ENCODE assay signal across 8 mouse cellular contexts in the genomic region with DNA sequence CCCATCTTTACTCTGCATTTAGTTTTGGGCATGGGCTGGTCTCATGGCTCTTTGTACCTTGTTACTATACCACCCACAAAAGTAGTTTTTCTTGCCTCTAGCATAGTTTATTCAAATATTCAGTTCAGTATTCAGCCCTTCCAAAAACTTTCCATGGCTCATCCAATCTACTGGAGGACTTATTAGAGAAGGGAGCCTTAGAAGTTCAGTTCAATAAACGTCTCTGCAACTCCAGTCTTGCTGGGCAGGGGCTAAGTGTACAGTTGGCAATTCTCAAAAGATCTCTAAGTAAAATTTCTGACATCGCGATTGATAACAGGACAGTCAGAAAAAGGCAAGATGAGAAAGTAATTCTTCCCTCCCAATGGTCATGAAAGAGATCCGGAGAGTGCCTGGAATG. TPM values are rescaled to one million over a fixed set of nuclear protein-coding genes. Genes with fewer than 3 reads are reported as not detected.
A peak's percentile ranks its signal among the peaks of the same experiment; 100 is the strongest.
DNase-seq lines count a peak whose midpoint lies in the region; ATAC-seq and TF ChIP-seq lines count a peak whose summit lies in the region.

No protein-coding gene starts in this region.

- peaks cover 75% of the 10 kb centered on the region for H3K27me3 ChIP-seq in heart, embryonic 10.5 days (ENCODE audit: insufficient read depth, poor library complexity, severe bottlenecking)
- no peaks in the 10 kb centered on the region for H3K27me3 ChIP-seq in G1E (ENCODE audit: insufficient read depth, low read length)
- H3K27me3 ChIP-seq in forebrain, postnatal 0 days (ENCODE audit: insufficient read depth, low read length), result peaks cover 11% of the 10 kb centered on the region
- H3K27me3 ChIP-seq in liver, embryonic 14.5 days (ENCODE audit: control insufficient read depth, insufficient read depth, low read length), result peaks cover 57% of the 10 kb centered on the region

- peak overlapping the region; percentile 61 for H3K4me3 ChIP-seq in heart, embryonic 10.5 days
- peak overlapping the region; percentile 65; the same call in 1 of the 2 replicates for H3K4me3 ChIP-seq in G1E (ENCODE audit: low read depth, low read length)
- peak overlapping the region; percentile 25 for H3K4me3 ChIP-seq in forebrain, postnatal 0 days (ENCODE audit: low read depth, low read length)
- H3K4me3 ChIP-seq in liver, embryonic 14.5 days (ENCODE audit: insufficient read depth in 1 of 2, low read depth in 2 of 2, low read length in 2 of 2), result peak overlapping the region in 1 of 2 experiments; percentile 35; a peak in 2 of 4 replicates

- no peaks in the 10 kb centered on the region for H3K9me3 ChIP-seq in heart, embryonic 10.5 days
- no peaks in the 10 kb centered on the region for H3K9me3 ChIP-seq in G1E (replicated peaks)
- H3K9me3 ChIP-seq in forebrain, postnatal 0 days (ENCODE audit: low read length), result no peaks in the 10 kb centered on the region
- no peaks in the 10 kb centered on the region for H3K9me3 ChIP-seq in liver, embryonic 14.5 days (ENCODE audit: control insufficient read depth, low read length)

- 1% methylated on average over 4 of the region's 4 CpGs for WGBS in heart, embryonic 10.5 days
- 7% methylated on average over 4 of the region's 4 CpGs for WGBS in forebrain, postnatal 0 days
- 2% methylated on average over 4 of the region's 4 CpGs for WGBS in liver, embryonic 14.5 days (ENCODE audit: insufficient replicate concordance)

- H3K9ac ChIP-seq in forebrain, postnatal 0 days, result no peak overlapping the region
- no peak overlapping the region for H3K9ac ChIP-seq in liver, embryonic 14.5 days (replicated peaks)

- intact Hi-C loops in heart, postnatal 10 days (cut with DNase I), result no loop called here

- no peak for TF ChIP-seq EP300 in liver, embryonic 14.5 days (IDR thresholded peaks at IDR 0.05; ENCODE audit: low read depth)

- H3K4me2 ChIP-seq in forebrain, postnatal 0 days (ENCODE audit: low read depth), result peak overlapping the region; percentile 49
- peak overlapping the region; percentile 56 for H3K4me2 ChIP-seq in liver, embryonic 14.5 days (ENCODE audit: low read depth)

- no peak for DNase-seq in heart, embryonic 10.5 days (ENCODE audit: low spot score)
- DNase-seq in heart, postnatal 10 days, result no peak
- DNase-seq in G1E (ENCODE audit: low spot score), result no peak
- DNase-seq in forebrain, postnatal 0 days, result no peak
- no peak for DNase-seq in liver, embryonic 14.5 days (ENCODE audit: low read depth in 3 of 3, low spot score in 3 of 3)
- DNase-seq in cerebellum, adult 8-10 months, result no peak
- DNase-seq in cerebellum, postnatal 36 days, result no peak
- no peak for DNase-seq in ovary, postnatal 10 days (ENCODE audit: low spot score)

- H3K36me3 ChIP-seq in heart, embryonic 10.5 days, result peaks cover 22% of the 10 kb centered on the region
- peaks cover 31% of the 10 kb centered on the region for H3K36me3 ChIP-seq in G1E (replicated peaks)
- H3K36me3 ChIP-seq in forebrain, postnatal 0 days (ENCODE audit: insufficient read depth), result peaks cover 8% of the 10 kb centered on the region
- no peaks in the 10 kb centered on the region for H3K36me3 ChIP-seq in liver, embryonic 14.5 days (replicated peaks; ENCODE audit: control insufficient read depth, insufficient read depth, low read depth)

- H3K27ac ChIP-seq in heart, embryonic 10.5 days, result peak overlapping the region; percentile 13; the same call in 1 of the 2 replicates
- H3K27ac ChIP-seq in forebrain, postnatal 0 days (ENCODE audit: low read depth, low read length), result no peak overlapping the region
- no peak overlapping the region for H3K27ac ChIP-seq in liver, embryonic 14.5 days

- no peak for TF ChIP-seq CTCF in G1E (IDR thresholded peaks at IDR 0.05; ENCODE audit: low read depth, low read length)
- no peak for TF ChIP-seq CTCF in forebrain, postnatal 0 days (IDR thresholded peaks at IDR 0.05; ENCODE audit: low read depth)
- TF ChIP-seq CTCF in liver, embryonic 14.5 days (IDR thresholded peaks at IDR 0.05; ENCODE audit: low read depth), result no peak

- ATAC-seq in G1E (ENCODE audit: extremely low read depth, insufficient number of reproducible peaks, low FRiP score, poor library complexity, severe bottlenecking), result no peak
- ATAC-seq in forebrain, postnatal 0 days, result no peak
- no peak for ATAC-seq in liver, embryonic 14.5 days (ENCODE audit: insufficient read depth)

- peaks cover 12% of the 10 kb centered on the region for H3K4me1 ChIP-seq in heart, embryonic 10.5 days
- H3K4me1 ChIP-seq in G1E (ENCODE audit: insufficient read depth, low read depth, low read length), result peaks cover 34% of the 10 kb centered on the region
- H3K4me1 ChIP-seq in forebrain, postnatal 0 days (ENCODE audit: insufficient read depth), result peaks cover 17% of the 10 kb centered on the region
- H3K4me1 ChIP-seq in liver, embryonic 14.5 days (replicated peaks; ENCODE audit: control insufficient read depth in 2 of 2, insufficient read depth in 2 of 2, low read length in 1 of 2), result peaks cover 0 to 3% of the 10 kb centered on the region in 2 experiments; a peak in 1 of 4 replicates

RNA-seq across cellular contexts. Expression of a gene that starts 3.7 kb away (rescaled TPM):
- 10.0 and 16.0 TPM in 2 replicates for polyA plus RNA-seq in heart, embryonic 10.5 days (2016; fragmentation: Nextera tagmentation; extraction: Ambion mirVana)
- 10 to 100 TPM; 66.4 to 70.2 TPM for total RNA-seq in heart, postnatal 10 days (2021)
- total RNA-seq in G1E (2014; fragmentation: Nextera tagmentation) (155 and 179 TPM in 2 replicates), G1E (2017) (147 and 165 TPM in 2 replicates)
- polyA plus RNA-seq in G1E (2012), result 43.1 and 45.4 TPM in 2 replicates
- total RNA-seq in forebrain, postnatal 0 days (2014; rRNA removed), result 92.2 and 94.7 TPM in 2 replicates
- polyA plus RNA-seq in forebrain, postnatal 0 days (2015; fragmentation: Nextera tagmentation; extraction: Ambion mirVana), result 17.4 and 21.4 TPM in 2 replicates
- polyA plus RNA-seq in liver, embryonic 14.5 days (2012; rRNA removed), result 3.8 and 5.8 TPM in 2 replicates
- 5.5 and 5.8 TPM in 2 replicates for polyA plus RNA-seq in liver, embryonic 14.5 days (2014; fragmentation: Nextera tagmentation; extraction: Ambion mirVana)

RNA-seq across cellular contexts. Expression of a gene that starts 8.3 kb away (rescaled TPM):
- polyA plus RNA-seq in heart, embryonic 10.5 days (2016; fragmentation: Nextera tagmentation; extraction: Ambion mirVana), result 106 and 113 TPM in 2 replicates
- 100 to 1,000 TPM; 128 to 137 TPM for total RNA-seq in heart, postnatal 10 days (2021)
- total RNA-seq in G1E (2014; fragmentation: Nextera tagmentation), result 247 and 256 TPM in 2 replicates
- total RNA-seq in G1E (2017), result 346 and 370 TPM in 2 replicates
- 262 and 271 TPM in 2 replicates for polyA plus RNA-seq in G1E (2012)
- total RNA-seq in forebrain, postnatal 0 days (2014; rRNA removed), result 164 and 184 TPM in 2 replicates
- polyA plus RNA-seq in forebrain, postnatal 0 days (2015; fragmentation: Nextera tagmentation; extraction: Ambion mirVana), result 256 and 334 TPM in 2 replicates
- 27.0 and 36.2 TPM in 2 replicates for polyA plus RNA-seq in liver, embryonic 14.5 days (2012; rRNA removed)
- 101 TPM in 2 replicates for polyA plus RNA-seq in liver, embryonic 14.5 days (2014; fragmentation: Nextera tagmentation; extraction: Ambion mirVana)

RNA-seq across cellular contexts. Expression of a gene that starts 13.3 kb away (rescaled TPM):
- not detected in 2 replicates for polyA plus RNA-seq in heart, embryonic 10.5 days (2016; fragmentation: Nextera tagmentation; extraction: Ambion mirVana)
- total RNA-seq in heart, postnatal 10 days (2021), result under 1 TPM in 1 of 2 experiments, not detected in 1; 0.24 TPM
- not detected in 2 replicates for total RNA-seq in G1E (2014; fragmentation: Nextera tagmentation)
- total RNA-seq in G1E (2017), result 0.22 and 0.46 TPM in 2 replicates
- 0.08 and 0.18 TPM in 2 replicates for polyA plus RNA-seq in G1E (2012)
- not detected in 2 replicates for total RNA-seq in forebrain, postnatal 0 days (2014; rRNA removed)
- 0.06 and 0.21 TPM in 2 replicates for polyA plus RNA-seq in forebrain, postnatal 0 days (2015; fragmentation: Nextera tagmentation; extraction: Ambion mirVana)
- 0.13 TPM in 1 of 2 replicates, not detected in the other for polyA plus RNA-seq in liver, embryonic 14.5 days (2012; rRNA removed)
- not detected in 2 replicates for polyA plus RNA-seq in liver, embryonic 14.5 days (2014; fragmentation: Nextera tagmentation; extraction: Ambion mirVana)
